Mouse (Mus musculus): ENCODE data around the gene Gm11627. TPM values are rescaled to one million over a fixed set of nuclear protein-coding genes. Genes with fewer than 3 reads are reported as not detected.
"Not testable (repeated sequence)": the region's sequence is repeated elsewhere in the genome, so short reads cannot be mapped to it uniquely, and the experiment has no call there.

Gene Gm11627
- total and polyA plus RNA-seq, 2 experiments: not detected

DNA sequence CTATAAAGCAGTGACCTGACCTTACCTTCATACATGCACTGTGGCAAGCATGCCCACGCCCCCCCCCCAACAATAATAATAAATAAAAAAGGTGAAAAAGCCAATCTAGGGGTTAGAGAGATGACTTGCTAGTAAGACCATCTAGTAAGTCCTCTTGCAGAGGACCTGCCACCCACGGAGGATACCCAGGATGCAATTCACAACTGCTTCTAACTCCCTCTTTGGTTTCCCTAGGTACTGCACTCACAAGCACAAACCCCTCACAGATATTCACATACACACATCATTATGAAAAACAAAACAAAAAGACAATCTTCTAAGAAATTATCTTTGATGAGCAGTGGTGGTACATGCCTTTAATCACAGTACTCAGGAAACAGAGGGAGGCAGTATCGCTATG lies 27.2 kb downstream of the Gm11627 start:
- Histone ChIP-seq H3K27ac (replicated peaks; ENCODE audit: insufficient read depth, low read depth, low read length) (no peak overlapping the region), H3K4me3 (ENCODE audit: insufficient read depth, low read depth, low read length) (no peak overlapping the region), H3K36me3 (ENCODE audit: control insufficient read depth, insufficient read depth, low read length) (no peaks in the 10 kb centered on the region), H3K79me2 (ENCODE audit: control insufficient read depth, insufficient read depth, low read length) (peaks cover 39% of the 10 kb centered on the region; the same call in 1 of the 2 replicates), H3K4me1 (ENCODE audit: control insufficient read depth, insufficient read depth, low read length) (peaks cover 10% of the 10 kb centered on the region), H3K9ac (ENCODE audit: low read depth, low read length) (no peak overlapping the region), H3K27me3 (ENCODE audit: control insufficient read depth, insufficient read depth, low read length) (no peaks in the 10 kb centered on the region)
- no peak for TF ChIP-seq POLR2A (IDR thresholded peaks at IDR 0.05; ENCODE audit: extremely low read depth, insufficient read depth, low read length)
- no peak for TF ChIP-seq CTCF (IDR thresholded peaks at IDR 0.05; ENCODE audit: low read depth, low read length)
- WGBS: 97% methylated on average over 3 of the region's 3 CpGs
- no peak for DNase-seq (ENCODE audit: extremely low read depth, low read depth, low spot score)

DNA sequence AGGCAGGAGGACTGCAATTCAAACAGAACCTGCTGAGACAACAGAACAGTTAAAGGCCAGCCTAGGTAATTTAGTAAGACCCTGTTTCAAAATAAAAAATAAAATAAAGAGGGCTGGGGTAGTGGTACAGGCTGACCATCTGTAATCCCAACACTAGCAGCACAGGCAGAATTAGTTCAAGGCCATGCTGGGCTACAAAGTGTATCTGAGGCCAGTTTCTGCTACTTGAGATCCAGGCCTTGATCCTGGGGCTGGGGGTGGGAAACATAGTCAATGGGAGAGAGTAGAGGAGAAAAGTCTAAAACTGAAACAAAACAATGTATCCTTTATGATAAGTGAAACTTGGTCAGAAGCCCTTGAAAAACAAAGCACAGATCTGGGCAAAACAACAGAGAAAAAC lies 28.1 kb downstream of the Gm11627 start:
- no peaks in the 10 kb centered on the region for H3K36me3 ChIP-seq (ENCODE audit: control insufficient read depth, insufficient read depth, low read length)
- peaks cover 10% of the 10 kb centered on the region for H3K4me1 ChIP-seq (ENCODE audit: control insufficient read depth, insufficient read depth, low read length)
- peaks cover 39% of the 10 kb centered on the region; the same call in 1 of the 2 replicates for H3K79me2 ChIP-seq (ENCODE audit: control insufficient read depth, insufficient read depth, low read length)
- H3K27ac ChIP-seq (replicated peaks; ENCODE audit: insufficient read depth, low read depth, low read length): no peak overlapping the region
- TF ChIP-seq POLR2A (IDR thresholded peaks at IDR 0.05; ENCODE audit: extremely low read depth, insufficient read depth, low read length) (no peak), CTCF (IDR thresholded peaks at IDR 0.05; ENCODE audit: low read depth, low read length) (no peak)
- no peaks in the 10 kb centered on the region for H3K27me3 ChIP-seq (ENCODE audit: control insufficient read depth, insufficient read depth, low read length)
- H3K9ac ChIP-seq (ENCODE audit: low read depth, low read length): no peak overlapping the region
- no peak overlapping the region for H3K4me3 ChIP-seq (ENCODE audit: insufficient read depth, low read depth, low read length)
- DNase-seq (ENCODE audit: extremely low read depth, low read depth, low spot score): no peak

DNA sequence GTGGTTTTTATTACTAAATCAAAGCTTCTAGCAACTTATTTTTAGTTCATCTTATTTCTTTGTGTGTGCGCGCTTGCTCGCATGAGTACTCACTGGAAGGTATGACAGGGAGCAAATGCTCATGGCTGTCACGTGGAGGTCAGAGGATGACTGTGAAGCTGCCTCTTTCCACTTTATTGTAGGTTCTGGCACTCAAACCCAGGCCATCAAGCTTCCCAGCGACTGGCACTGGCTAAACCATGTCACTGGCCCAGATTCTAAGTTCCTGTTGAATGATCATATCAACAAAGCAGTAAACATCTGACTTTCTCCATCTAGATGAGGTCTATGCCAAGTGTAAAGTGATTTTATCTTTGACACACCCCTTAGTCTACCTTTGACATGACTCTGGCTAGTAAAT lies 37.8 kb downstream of the Gm11627 start:
- DNase-seq (ENCODE audit: extremely low read depth, low read depth, low spot score): peak; percentile 85

DNA sequence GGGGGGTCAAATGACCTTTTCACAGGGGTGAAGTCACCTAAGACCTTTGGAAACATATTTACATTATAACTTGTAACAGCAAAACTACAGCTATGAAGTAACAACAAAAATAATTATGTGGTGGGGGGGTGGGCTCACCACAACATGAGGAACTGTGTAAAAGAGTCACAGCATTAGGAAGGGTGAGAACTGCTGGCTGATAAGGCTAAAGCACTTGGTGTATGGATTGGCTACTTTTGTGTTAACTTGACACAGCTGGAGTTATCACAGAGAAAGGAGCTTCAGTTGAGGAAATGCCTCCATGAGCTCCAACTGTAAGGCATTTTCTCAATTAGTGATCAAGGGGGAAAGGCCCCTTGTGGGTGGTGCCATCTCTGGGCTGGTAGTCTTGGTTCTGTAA lies 39.0 kb downstream of the Gm11627 start:
- Histone ChIP-seq H3K79me2 (ENCODE audit: control insufficient read depth, insufficient read depth, low read length) (peaks cover 25% of the 10 kb centered on the region), H3K4me1 (ENCODE audit: control insufficient read depth, insufficient read depth, low read length) (peaks cover 23% of the 10 kb centered on the region)
- H3K9ac ChIP-seq (ENCODE audit: low read depth, low read length); H3K4me3 ChIP-seq (ENCODE audit: insufficient read depth, low read depth, low read length); H3K36me3 ChIP-seq (ENCODE audit: control insufficient read depth, insufficient read depth, low read length); H3K27me3 ChIP-seq (ENCODE audit: control insufficient read depth, insufficient read depth, low read length); DNase-seq (ENCODE audit: extremely low read depth, low read depth, low spot score); H3K27ac ChIP-seq (replicated peaks; ENCODE audit: insufficient read depth, low read depth, low read length): not testable (repeated sequence)

More for the DNA sequence above, 37.8 kb downstream of the Gm11627 start:
- Histone ChIP-seq H3K9ac (ENCODE audit: low read depth, low read length) (no peak overlapping the region), H3K36me3 (ENCODE audit: control insufficient read depth, insufficient read depth, low read length) (peaks cover 7% of the 10 kb centered on the region), H3K27me3 (ENCODE audit: control insufficient read depth, insufficient read depth, low read length) (no peaks in the 10 kb centered on the region), H3K27ac (replicated peaks; ENCODE audit: insufficient read depth, low read depth, low read length) (0 out of 2 replicates have a peak overlapping the region, but pooled peaks have one; percentile 14), H3K4me3 (ENCODE audit: insufficient read depth, low read depth, low read length) (no peak overlapping the region), H3K4me1 (ENCODE audit: control insufficient read depth, insufficient read depth, low read length) (peaks cover 19% of the 10 kb centered on the region), H3K79me2 (ENCODE audit: control insufficient read depth, insufficient read depth, low read length) (peaks cover 30% of the 10 kb centered on the region)
- WGBS: 44% methylated on average over 5 of the region's 5 CpGs
- TF ChIP-seq CTCF (IDR thresholded peaks at IDR 0.05; ENCODE audit: low read depth, low read length) (no peak), POLR2A (IDR thresholded peaks at IDR 0.05; ENCODE audit: extremely low read depth, insufficient read depth, low read length) (no peak)

DNA sequence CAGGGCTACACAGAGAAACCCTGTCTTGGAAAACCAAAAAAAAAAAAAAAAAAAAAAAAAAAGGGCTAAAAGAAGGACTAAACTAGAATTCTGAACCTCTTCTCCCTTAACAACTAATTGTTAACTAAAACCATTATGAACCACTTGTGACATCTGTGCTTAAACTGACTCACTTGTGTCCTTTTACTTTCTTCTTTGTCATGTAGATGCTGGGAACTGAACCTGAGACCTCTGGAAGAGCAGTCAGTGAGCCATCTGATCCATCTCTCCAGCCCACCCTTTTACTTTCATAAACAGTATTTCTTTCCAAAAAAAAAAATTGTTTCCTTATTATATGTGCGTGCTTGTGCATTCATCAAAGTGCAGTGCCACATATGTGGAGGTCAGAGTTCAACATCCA lies 39.6 kb downstream of the Gm11627 start:
- no peak overlapping the region for H3K9ac ChIP-seq (ENCODE audit: low read depth, low read length)
- TF ChIP-seq POLR2A (IDR thresholded peaks at IDR 0.05; ENCODE audit: extremely low read depth, insufficient read depth, low read length) (no peak), CTCF (IDR thresholded peaks at IDR 0.05; ENCODE audit: low read depth, low read length) (no peak)
- peaks cover 23% of the 10 kb centered on the region for H3K4me1 ChIP-seq (ENCODE audit: control insufficient read depth, insufficient read depth, low read length)
- peaks cover 21% of the 10 kb centered on the region; the same call in 1 of the 2 replicates for H3K79me2 ChIP-seq (ENCODE audit: control insufficient read depth, insufficient read depth, low read length)
- H3K27me3 ChIP-seq (ENCODE audit: control insufficient read depth, insufficient read depth, low read length): no peaks in the 10 kb centered on the region
- whole genome bisulfite sequencing: 87% methylated on average over 1 of the region's 1 CpGs
- H3K4me3 ChIP-seq (ENCODE audit: insufficient read depth, low read depth, low read length): no peak overlapping the region
- H3K36me3 ChIP-seq (ENCODE audit: control insufficient read depth, insufficient read depth, low read length): peaks cover 7% of the 10 kb centered on the region
- H3K27ac ChIP-seq (replicated peaks; ENCODE audit: insufficient read depth, low read depth, low read length): no peak overlapping the region
- no peak for DNase-seq (ENCODE audit: extremely low read depth, low read depth, low spot score)

DNA sequence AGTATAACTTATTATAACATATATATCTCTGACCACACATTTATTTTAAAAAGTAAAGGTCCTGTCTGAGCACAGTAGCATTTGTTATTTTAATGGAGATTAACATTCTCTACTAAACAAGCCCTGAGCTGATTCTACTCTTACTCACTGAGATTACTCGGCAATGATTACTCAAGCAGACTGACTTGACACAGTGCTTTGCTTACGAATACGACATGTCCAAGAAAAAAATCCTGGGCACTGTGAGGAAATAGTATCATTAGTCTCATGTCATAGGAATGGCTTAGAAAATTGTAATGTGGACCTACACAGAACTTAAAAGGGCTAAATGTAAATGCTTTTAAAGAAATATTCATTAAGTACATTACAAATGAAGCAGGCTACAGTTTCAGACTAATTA lies 43.1 kb downstream of the Gm11627 start:
- Histone ChIP-seq H3K4me3 (ENCODE audit: insufficient read depth, low read depth, low read length) (no peak overlapping the region), H3K79me2 (ENCODE audit: control insufficient read depth, insufficient read depth, low read length) (peaks cover 16% of the 10 kb centered on the region; the same call in 1 of the 2 replicates), H3K27me3 (ENCODE audit: control insufficient read depth, insufficient read depth, low read length) (no peaks in the 10 kb centered on the region), H3K9ac (ENCODE audit: low read depth, low read length) (no peak overlapping the region), H3K36me3 (ENCODE audit: control insufficient read depth, insufficient read depth, low read length) (peaks cover 7% of the 10 kb centered on the region), H3K4me1 (ENCODE audit: control insufficient read depth, insufficient read depth, low read length) (peaks cover 12% of the 10 kb centered on the region; the same call in 1 of the 2 replicates), H3K27ac (replicated peaks; ENCODE audit: insufficient read depth, low read depth, low read length) (no peak overlapping the region)
- DNase-seq (ENCODE audit: extremely low read depth, low read depth, low spot score): no peak
- 32% methylated on average over 3 of the region's 3 CpGs for WGBS
- TF ChIP-seq POLR2A (IDR thresholded peaks at IDR 0.05; ENCODE audit: extremely low read depth, insufficient read depth, low read length) (no peak), CTCF (IDR thresholded peaks at IDR 0.05; ENCODE audit: low read depth, low read length) (no peak)

All from liver, adult 2 months (tissue).